Mouse (Mus musculus): Measurements from ENCODE around the gene H3f3b. TPM values are rescaled to one million over a fixed set of nuclear protein-coding genes. Genes with fewer than 3 reads are reported as not detected.

The H3f3b gene
- total RNA-seq (2021): 100 to 1,000 TPM; 253 to 254 TPM

DNA sequence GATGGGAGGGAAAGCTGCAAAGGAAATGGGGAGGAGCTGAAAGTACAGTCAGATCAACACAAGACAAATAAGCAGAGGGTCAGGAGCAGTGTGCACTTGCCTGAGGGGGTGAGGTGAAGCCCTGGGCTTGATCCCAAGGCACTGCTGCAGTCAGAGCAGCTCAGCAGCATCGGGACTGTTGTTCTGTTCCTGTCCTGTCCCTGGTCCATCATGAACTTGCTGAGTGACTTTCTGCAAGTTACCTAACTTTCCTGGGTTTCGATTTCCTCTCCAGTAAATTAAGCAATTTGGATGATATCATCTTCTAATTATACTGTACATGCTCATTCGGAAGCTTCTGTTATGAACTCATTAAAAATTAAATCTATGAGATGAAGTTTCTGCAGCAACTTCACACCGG, at the start of gene H3f3b:
H3f3b (minus strand) TSS at position 207 of the 400 bp plus-strand sequence.
- intact Hi-C loops (cut with DNase I): no loop called here
- DNase-seq (ENCODE audit: low spot score in 2 of 2): no peak

DNA sequence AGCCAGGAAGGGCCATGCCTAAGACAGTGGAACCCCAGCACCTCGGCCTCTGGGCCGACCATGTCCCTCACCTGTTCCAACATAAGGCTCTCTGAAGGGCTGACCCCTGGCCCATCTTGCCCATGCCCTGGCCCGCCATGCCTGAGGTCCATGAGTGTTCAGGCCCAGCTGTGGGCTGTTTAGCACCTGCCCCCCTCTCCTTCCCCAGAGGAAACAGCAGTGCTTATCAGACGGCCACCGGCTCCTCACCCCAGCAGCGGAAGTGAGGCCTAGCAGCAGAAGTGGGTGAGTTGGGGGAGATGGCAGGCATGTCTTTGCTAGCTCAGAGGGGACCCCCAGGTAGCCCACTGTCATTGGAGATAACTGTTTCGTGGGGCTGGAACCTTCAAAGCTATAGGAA, 49.1 kb upstream of the H3f3b start:
- intact Hi-C loops (cut with DNase I): no loop called here
- no peak for DNase-seq (ENCODE audit: low spot score in 2 of 2)

DNA sequence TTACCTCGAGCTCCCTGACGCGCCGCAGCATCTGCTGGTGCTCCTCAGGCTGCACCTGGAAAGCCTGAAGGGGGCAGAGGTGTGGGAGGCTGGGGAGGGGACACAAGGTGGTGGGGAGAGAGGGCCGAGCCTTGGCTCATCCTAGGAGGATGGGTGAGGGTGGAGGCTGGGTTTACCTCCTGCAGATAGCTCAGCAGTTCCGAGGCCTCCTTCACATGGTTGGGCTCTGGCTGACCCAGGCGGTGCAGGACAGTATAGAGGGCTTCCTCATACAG, 48.4 kb upstream of the H3f3b start:
- DNase-seq (ENCODE audit: low spot score in 2 of 2): no peak
- intact Hi-C loops (cut with DNase I): no loop called here

DNA sequence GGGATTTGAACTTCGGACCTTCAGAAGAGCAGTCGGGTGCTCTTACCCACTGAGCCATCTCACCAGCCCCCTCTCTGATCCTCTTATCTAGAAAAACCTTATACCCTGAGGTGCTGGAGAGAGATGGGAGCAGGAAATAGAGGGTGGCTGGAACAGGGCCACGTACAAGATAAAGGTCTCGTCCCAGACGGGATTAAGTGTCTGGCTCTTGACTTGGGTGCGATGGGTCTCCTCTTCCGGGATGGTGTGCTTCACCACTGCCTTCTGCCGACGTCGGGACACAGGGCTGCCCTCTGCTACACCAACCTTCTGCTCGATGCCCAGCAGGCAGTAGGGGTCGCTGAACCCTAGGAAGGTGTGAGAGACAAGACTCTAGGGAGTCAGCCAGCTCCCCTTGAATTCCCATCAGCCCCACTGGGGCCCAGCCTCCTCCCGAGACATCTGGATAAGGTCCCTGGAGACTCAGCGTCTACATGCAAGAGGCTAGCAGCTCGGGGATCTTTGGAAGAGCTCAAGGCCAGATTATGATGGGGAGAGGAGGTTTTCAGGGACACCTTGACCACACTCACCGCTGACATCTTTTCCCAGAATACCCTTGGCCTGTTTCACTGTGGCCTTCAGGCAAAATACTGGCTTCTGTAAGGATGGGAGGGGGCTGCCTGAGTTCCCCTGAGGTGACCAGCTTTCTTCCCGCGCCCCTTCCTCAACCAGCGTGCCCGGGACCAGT, 47.9 kb upstream of the H3f3b start:
- DNase-seq (ENCODE audit: low spot score in 2 of 2): no peak

DNA sequence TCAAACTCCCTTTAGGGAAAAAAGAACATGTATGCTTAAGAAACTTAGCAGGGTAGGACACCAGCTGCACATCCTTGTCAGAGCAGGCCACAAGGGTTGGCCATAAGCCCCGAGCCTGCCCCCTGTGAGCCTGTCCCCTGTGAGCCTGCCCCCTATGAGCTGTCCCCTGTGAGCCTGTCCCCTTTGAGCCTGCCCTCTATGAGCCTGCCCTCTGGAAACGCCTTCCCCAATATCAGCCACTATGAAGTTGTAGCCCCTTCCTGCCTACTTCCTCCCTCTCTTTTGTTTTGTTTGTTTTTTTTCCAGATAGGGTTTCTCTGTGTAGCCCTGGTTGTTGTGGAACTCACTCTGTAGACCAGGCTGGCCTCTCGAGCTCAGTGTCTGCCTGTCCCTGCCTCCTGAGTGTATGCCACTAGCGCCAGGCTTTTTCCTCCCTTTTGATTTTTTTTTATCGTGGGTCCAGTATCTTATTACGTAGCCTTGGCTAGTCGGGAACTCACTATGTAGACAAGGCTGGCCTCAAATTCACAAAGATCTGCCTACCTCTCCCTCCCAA, 46.8 kb upstream of the H3f3b start:
- intact Hi-C loops (cut with DNase I): no loop called here
- no peak for DNase-seq (ENCODE audit: low spot score in 2 of 2)

More for the DNA sequence above, 47.9 kb upstream of the H3f3b start:
- intact Hi-C loops (cut with DNase I): no loop called here

DNA sequence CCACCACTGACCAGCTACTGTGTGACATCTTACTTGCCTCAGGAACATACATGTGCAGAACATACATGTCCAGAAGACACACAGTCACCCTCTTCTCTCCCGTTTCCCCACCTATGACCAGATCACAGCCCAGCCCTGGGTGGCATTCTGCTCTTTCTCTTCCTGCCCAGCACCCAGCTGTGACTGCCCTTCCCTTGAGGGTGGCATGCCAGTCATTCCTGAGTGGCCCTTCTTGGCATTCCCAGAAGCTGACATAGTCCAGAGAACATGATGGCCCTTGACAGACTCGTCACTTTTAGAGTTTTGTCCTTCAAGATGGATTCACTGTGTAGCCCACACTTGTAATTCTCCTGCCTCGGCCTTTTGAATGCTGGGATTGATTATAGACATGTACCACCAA, 44.8 kb upstream of the H3f3b start:
- intact Hi-C loops (cut with DNase I): no loop called here
- no peak for DNase-seq (ENCODE audit: low spot score in 2 of 2)

DNA sequence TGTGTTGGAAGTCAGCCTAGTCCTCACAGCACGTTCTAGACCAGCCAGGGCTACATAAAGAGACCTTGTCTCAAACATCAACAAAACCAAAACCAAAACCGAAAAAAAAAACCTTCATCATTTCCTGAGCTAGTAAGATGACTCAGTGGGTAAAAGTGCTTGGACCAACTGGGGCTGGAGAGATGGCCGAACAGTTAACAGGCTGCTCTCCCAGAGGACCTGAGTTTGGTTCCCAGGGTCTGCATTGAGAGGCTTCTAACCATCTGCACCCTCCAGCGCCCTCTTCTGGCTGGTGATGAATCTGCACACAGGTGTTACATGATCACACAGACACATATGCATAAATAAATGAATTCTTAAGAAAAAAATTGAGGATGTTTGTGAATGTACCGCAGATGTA, 43.7 kb upstream of the H3f3b start:
- intact Hi-C loops (cut with DNase I): no loop called here
- no peak for DNase-seq (ENCODE audit: low spot score in 2 of 2)

DNA sequence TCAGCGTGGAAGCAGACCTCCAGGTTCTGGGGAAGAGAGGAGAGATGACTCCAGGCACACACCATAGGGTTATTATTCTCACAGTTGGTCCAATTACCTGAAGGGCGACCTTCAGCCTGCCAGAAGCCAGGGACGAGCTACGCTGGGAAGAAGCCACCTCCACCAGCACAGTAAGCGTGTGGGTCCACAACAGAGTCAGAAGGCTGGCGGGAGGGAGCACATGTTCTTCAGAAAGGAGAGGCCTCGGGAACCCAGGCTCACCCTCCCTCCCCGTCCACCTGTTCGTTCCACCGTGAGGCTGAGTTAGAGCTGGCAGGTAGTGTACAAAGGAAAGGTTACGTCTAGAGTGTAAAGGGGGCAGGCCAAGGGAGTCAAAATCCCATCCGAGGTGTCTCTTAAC, 37.6 kb upstream of the H3f3b start:
- no peak for DNase-seq (ENCODE audit: low spot score in 2 of 2)
- intact Hi-C loops (cut with DNase I): no loop called here

DNA sequence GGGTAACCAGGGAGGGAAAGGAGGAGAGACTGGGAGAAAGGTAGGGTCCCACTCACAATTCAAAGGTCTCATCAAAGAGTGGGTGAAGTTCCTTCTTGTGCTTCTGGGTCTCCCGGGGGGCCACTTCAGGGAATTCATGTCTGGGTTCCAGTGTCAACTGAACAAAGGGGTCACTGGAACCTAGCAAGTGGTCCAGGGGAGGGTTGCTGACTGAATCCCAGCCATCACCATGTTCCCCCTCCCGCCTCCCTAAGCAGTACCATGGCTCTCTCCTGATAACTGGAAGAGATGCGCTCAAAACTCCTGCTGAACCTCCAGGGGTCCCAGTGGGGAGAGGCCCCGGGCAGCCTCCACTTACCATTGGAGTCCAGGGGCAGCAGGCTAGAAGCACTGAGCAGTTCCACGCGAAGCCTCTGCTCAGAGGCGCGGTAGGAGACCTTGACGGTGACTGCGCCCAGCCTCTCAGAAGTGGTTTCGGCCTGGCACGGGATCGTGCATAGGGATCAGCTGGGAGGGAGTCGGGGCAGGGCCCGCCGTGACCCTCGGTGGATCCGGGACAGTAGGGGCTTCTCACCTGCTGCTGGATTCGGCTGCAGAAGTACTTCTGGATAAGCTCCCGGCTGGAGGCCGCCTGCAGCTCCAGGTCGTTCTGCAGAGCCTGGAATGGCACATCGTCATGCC, 36.6 kb upstream of the H3f3b start:
- intact Hi-C loops (cut with DNase I): no loop called here
- DNase-seq (ENCODE audit: low spot score in 2 of 2): no peak

DNA sequence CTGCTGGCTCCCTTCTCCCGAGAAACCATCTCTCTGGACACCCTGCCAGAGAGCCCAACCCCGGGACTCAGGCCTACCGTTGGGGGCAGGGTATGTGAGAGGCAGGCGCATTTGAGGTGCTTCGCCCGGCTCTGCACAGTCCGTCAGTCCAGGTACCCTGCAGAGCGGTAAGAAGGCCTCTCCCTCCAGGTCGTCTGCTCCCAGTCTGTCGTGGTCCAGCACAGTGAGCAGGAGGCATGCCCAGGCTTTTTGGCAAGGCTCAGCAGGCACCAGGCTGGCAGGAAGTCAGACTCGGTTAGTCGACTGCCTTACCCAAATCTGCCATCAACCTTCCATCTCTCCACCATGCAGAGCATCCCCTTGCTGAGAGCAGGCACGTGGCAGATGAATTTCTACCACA, 35.8 kb upstream of the H3f3b start:
- DNase-seq (ENCODE audit: low spot score in 2 of 2): no peak
- intact Hi-C loops (cut with DNase I): no loop called here

DNA sequence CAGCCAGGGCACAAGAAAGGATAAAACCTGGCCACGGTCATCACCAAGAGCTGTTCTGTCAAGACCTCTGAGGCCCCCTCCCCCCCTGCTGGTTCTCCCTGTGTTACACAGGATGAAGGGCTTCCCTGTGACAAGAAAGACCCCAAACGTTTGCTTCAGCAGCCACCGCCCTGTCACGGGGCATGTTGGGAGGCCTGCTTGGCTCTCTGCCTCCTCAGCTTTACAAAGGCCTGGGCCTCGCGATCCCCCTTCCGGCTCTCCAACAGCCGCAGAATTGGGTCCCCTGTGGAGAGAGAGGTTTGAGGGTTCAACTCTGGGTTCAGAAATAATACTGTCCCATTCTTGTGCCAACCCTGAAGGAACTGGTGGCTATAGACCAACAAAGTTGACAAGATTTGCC, 34.8 kb upstream of the H3f3b start:
- intact Hi-C loops (cut with DNase I): no loop called here
- no peak for DNase-seq (ENCODE audit: low spot score in 2 of 2)

DNA sequence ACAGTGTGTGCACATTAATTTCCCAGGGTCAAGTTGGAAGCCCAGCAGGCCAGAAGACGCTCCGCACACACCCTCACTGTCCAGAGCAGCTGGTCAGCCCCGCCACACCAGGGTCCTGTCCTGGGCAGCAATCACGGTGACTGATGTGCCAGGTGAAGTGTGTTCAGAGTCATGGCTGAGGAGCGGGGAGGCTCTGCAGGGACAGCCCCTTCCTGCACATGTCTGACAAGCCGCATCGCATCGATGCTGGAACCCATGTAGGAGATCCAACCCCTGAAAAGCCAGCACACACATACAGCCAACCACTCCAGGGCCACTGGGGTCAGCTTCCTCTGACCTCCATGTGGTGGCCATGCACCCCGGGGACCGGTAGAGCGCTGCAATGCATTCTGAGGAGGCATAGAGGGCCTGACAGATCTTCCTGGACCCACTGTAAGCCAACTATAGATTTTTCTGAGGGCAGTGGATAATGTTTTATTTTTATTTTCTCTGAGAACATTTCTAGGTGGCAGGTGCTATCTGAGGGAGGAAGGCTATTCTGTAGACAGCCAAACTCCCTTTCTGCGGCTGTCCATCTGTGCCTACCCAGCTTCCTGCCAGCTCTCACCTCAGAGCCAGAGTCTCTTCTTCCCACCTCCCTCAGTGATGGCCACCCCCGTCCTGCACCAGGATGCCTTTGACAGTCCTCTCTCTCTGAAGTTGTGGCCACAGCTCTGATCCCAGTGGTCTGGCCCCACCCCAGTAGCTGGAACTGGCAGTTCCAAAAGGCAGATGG, 34.1 kb upstream of the H3f3b start:
- peak; percentile 65 to 78 for DNase-seq (ENCODE audit: low spot score in 2 of 2)
- intact Hi-C loops (cut with DNase I): no loop called here

DNA sequence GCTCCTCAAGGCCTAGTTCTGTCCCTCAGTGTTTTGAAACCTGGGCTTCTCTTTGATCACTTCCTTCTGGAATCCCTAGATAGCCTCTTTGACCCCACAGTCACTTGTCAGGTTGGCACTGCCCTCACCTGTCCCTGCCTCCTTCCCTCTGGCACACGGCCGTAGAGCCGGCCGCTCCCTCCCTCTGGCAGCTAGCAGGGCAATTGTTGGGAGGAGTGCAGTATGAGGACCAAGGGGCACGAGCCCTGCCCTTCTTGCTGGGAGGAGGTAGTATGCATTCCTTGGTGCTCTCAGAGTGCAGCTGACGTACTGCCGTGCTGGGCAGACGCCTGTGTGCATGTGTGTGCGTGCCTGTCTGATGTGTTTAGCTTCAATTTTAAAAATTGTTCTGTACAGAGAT, 32.8 kb upstream of the H3f3b start:
- no peak for DNase-seq (ENCODE audit: low spot score in 2 of 2)
- intact Hi-C loops (cut with DNase I): no loop called here

DNA sequence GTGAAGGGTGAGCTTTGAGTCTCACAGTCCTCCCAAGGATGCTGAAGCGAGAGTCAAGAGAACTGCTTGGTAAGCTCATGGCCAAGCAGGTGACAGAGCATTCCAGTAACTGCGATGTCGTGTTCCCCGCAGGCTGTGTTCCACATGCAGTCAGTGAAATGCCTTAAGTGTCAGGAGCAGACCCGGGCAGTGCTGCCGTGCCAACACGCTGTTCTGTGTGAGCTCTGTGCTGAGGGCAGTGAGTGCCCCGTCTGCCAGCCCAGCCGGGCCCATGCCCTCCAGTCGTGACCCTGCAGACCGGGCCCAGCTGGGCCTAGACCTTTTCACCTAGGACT, 31.9 kb upstream of the H3f3b start:
- intact Hi-C loops (cut with DNase I): no loop called here
- DNase-seq (ENCODE audit: low spot score in 2 of 2): no peak

DNA sequence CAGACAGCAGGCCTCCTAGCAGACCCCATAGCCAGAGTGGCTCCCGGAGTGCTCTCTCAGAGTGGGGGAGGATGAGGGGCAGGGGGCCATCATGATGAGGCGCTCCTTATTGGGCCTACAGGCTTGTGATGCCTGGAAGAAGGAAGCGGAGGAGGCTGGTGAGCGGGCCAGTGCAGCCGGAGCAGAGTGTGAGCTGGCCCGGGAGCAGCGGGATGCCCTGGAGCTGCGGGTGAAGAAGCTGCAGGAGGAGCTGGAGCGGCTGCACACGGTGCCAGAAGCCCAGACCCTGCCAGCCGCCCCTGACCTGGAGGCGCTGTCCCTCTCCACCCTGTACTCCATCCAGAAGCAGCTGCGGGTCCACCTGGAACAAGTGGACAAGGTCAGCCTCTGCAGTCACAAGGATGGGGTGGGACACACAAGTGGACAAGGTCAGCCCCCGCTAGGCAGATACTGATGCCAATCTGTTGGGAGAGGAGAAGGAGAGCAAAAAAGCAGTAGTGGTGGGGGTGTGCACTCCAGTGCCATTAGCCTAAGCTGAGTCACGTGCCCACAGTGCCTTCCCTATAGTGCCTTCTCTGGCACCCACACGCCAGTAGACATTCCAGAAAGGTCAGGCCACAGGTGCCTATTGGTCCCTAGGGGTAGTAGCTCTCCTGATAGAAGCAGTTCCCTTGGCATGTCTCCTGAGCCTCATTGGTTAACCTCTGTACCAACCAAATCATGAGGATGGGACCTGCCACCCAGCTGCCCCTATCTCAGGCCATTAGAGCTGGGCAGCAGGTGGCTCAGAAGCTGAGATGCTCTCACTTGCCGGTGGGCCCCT, 31.3 kb upstream of the H3f3b start:
- no peak for DNase-seq (ENCODE audit: low spot score in 2 of 2)
- intact Hi-C loops (cut with DNase I): no loop called here

DNA sequence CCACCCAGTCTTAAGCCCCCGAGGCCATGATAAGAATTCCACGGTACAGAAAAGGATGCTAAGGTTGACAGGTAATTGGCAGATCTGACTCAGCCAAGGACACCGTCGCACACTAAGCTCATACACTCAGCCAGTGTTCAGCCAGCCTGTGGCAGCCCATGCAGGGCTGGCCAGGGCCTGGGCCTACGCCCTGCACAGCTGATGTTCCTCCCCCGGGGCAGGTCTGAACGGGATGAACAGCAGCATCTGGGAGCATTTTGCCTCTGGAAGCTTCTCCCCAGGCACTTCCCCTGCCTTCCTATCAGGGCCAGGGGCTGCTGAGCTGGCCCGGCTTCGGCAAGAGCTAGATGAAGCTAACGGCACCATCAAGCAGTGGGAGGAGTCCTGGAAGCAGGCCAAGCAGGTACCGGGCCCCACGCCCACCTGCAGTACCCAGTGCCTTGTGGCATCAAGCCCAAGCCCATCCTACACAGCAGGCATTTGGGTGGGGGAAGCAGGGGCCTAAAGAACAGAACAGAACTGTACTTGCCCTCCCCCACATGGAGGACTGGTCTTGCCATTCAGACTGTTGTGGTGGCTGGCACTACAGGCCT, 30.4 kb upstream of the H3f3b start:
- intact Hi-C loops (cut with DNase I): no loop called here

DNA sequence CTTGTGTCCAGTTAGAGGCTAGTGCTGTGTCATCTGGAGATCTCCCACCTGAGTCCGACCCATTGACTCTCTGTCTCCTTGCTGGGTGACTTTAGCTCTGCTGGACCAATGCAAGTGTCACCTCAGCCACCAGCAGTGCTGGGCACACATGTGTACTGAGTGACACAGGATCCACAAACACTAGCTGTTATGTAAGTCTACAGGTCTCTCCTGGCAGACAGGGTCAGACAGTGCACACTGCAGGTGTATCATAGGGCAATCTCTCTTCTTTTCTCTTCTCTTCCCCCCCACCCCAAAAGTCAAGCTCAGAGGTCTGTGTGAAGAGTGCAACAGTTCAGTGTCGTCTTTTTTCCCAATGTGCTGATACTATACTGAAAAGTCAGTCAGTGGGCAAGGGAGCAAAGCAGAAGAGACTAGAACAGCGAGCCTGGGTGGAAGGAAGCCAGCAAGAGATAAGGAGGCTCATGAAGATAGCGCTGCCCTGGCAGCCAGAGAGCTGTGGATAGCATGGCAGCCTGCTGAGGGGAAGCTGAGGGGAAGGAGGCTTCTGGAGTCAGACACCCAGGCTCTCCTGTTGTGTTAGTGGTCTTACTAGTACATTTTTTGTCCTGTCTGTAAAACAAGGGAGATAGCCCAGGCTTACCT, 29.6 kb upstream of the H3f3b start:
- no peak for DNase-seq (ENCODE audit: low spot score in 2 of 2)
- intact Hi-C loops (cut with DNase I): no loop called here

More for the DNA sequence above, 30.4 kb upstream of the H3f3b start:
- DNase-seq (ENCODE audit: low spot score in 2 of 2): peak; percentile 72

DNA sequence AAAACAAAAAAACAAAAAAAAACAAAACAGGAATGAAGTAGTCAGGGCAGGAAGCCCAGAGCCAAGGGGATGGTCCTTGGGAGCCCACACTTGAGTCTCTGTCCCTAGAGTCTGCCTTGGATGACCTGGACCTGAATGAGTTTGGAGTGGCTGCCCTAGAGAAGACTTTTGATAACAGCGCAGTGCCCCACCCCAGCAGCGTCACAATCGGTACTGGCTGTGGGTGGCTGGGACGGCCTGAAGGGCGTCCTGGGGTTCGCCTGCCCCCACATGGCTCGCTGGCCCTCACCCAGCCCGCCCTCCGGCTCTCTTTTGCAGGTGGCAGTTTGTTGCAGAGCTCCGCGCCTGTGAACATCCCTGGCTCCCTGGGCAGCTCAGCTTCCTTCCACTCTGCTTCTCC, 28.1 kb upstream of the H3f3b start:
- no peak for DNase-seq (ENCODE audit: low spot score in 2 of 2)

DNA sequence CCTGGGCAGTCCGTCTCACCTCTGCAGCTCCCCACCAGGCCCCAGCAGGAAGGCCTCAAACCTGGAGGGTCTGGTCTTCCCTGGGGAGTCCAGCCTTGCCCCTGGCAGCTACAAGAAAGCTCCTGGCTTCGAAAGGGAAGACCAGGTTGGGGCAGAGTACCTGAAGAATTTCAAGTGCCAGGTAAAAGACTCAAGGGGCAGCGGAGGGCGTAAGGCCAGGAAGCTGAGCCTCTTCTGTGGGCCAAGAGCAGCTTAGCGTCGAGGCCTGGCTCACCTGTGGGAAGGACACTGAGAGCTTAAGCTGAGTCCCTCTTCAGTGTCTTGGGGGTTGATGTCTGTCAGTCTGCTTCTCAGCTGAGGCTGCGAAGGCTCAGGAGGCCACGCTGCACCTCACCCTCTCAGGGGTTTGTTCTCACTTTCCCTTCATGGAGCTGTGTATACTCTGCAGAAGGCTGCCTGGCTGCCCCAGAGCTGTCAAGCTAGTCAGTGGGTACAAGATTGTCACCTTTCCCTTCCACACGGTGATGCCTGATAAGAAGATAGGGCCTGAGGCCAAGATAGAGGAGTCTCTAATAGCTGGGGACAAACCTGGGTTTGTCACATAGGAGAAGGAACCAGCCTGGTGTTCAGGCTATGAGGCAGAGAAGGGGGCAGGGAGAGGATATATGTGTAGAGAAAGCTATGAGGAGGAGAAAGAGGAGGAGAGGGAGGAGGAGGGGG, 25.9 kb upstream of the H3f3b start:
- intact Hi-C loops (cut with DNase I): no loop called here

More for the DNA sequence above, 28.1 kb upstream of the H3f3b start:
- intact Hi-C loops (cut with DNase I): no loop called here

More for the DNA sequence above, 25.9 kb upstream of the H3f3b start:
- DNase-seq (ENCODE audit: low spot score in 2 of 2): no peak

Measured in left cerebral cortex, postnatal 36 days (tissue).